Mouse (Mus musculus) gonadal fat pad, adult 2 months (tissue): ENCODE measurements at regions not wholly inside any gene's neighbourhood (a gene's known extent, or its start where the extent isn't known, plus 50 kb on each side); places are given as distances from the start of the nearest gene placed in this dataset.
"Not testable (repeated sequence)": the region's sequence is repeated elsewhere in the genome, so short reads cannot be mapped to it uniquely, and the experiment has no call there.

Experiments used
- DNase-seq: peaks from one replicate; pipeline ENCODE4 v3.0.0-alpha.2; 2012; ENCODE audit warnings: low read depth

GRCm38 (mm10) chr3:21626029-21626428 lies 450.4 kb upstream of the Tbl1xr1 start:
- no peak for DNase-seq

- not testable (repeated sequence) for DNase-seq
These were observed 449.4 kb upstream of the Tbl1xr1 start for GRCm38 (mm10) chr3:21627048-21627447.

- DNase-seq: no peak
These were observed 442.7 kb upstream of the Tbl1xr1 start for GRCm38 (mm10) chr3:21633600-21634221.

DNA sequence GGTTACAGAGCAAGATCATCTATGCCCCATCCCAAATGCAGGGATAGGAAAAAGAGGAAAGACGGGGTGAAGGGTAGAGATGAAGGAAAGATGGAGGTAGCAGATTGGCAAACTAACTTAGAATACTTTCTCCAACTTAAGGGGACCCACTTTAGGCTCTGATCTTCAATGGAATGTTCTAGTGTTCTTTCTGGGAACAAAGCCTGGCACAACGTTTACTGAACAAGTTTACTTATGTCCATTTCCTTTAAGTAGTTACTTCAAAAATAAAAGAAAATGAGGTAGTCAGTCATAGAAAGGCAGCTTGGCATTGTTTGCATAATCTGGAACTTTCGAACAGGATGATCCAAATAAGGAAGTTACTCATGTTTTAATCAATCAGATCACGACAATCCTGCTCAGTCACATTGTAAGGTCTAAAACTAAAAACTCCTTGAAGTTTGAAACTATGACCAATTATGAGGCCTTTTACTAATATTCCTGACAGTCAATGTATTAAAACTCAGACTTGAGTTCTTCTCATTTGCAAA lies 441.7 kb upstream of the Tbl1xr1 start:
- no peak for DNase-seq

DNA sequence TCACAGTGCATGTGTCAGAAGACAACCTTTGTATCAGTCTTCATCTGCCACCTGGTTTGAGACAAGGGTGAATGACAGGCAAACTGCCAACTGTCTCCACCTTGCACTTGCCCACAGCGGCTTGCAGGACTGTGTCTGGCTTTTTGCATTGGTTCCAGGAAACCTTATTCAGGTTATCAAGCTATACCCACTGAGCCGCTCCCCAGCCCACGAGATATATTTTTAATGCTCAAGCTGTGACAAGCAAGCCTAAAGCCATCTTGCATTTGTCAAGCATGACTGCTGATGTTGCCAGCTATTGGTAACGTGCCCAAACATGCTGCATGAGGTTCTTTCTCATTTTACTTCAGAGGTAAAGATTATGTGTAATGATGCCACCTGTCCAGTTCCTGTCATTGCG lies 437.6 kb upstream of the Tbl1xr1 start:
- peak; percentile 72 for DNase-seq

DNA sequence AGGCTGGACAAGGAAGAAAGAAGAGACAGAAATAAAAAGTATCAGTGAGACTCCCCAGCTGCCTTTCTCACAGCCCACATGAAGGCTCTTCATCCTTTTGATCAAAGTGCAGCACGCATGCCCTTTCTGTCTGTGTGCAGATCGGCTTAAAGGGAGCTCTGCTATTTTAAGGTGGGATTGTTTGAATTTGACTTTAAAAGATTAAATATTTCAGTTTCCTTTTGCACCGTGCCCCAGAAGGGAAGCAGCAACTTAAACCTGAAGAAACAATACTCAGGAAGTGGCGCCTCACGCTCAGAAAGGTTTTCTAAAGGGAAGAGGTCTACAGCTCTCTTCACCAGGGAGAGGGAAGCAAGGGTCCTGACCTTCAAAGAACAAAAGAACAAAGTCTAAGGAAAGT lies 436.9 kb upstream of the Tbl1xr1 start:
- no peak for DNase-seq

- no peak for DNase-seq
These were observed 432.4 kb upstream of the Tbl1xr1 start for GRCm38 (mm10) chr3:21644086-21644485.

DNA sequence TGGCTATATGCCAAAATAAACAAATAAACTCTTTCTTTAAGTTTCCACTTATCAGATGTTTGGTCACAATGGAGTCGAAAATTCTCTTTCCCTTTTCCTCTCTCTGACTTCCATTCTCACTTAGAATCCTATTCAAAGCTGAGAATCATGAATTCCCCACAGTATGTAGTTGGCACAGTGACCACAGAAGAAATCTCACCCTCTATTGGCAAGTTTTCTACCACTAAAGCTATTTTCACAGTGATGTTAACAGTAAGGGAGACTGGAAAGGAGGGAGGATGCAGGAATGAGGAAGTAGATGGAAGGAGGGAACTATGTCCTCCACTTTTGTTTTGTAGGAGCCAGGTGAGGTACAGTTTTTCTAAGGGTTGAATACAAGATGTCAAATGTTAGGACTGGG lies 431.2 kb upstream of the Tbl1xr1 start:
- no peak for DNase-seq

GRCm38 (mm10) chr3:21649885-21650469 lies 426.5 kb upstream of the Tbl1xr1 start:
- no peak for DNase-seq

- no peak for DNase-seq
These were observed 421.2 kb upstream of the Tbl1xr1 start for GRCm38 (mm10) chr3:21655301-21655700.

DNA sequence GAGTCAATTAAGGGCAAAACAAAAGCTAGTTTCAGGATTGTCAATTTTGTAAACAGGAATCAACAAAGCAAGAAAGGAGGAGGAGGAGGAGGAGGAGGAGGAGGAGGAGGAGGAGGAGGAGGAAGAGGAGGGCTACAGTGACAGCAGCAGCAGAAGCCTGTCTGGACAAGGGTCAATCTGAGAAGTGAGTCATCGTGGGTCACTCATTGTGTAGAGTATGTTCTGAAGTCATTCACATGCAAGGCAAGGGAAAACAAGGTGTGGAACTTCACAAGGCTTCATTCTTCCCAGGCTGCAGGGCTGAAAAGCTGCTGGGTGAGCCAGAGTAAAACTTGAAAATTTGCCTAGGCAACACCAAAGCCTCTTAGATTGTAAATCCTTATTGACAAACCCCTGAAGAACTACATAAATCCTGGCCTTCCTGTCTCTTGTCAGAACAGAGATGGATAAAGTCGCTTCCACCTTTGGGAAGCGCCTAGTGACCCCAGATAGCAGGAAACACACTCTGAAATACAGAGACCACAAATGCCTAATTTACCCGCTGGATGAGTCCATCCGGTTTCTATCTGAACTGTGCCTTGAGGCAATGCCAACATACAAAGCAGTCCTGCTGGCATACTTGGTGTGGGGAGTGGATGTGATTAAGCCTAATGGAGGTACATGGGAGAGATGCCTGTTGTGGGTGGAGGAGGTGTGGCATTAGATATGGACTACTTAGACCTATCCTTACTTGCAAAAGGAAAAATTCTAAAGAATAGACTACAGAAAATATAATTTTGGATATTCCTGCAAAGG lies 408.9 kb upstream of the Tbl1xr1 start:
- no peak for DNase-seq

DNA sequence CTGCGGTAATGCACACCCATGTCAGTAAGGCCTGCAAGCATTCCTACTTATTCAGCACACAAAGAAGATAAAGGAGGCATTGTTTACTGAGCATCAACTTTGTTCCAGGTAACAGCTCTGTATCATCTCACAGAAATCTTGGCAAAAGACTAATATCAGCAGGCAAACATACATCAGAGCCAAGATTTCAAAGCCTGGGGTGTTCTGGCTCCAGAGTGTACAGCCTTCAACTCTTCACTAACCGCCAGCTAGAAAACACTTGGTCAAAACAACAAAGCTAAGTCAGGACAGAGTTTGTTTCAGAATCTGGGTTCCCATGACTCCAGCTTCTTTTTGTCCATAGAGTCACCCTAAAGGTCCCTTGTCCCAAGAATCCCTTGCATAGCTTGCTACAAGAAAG lies 404.6 kb upstream of the Tbl1xr1 start:
- no peak for DNase-seq

DNA sequence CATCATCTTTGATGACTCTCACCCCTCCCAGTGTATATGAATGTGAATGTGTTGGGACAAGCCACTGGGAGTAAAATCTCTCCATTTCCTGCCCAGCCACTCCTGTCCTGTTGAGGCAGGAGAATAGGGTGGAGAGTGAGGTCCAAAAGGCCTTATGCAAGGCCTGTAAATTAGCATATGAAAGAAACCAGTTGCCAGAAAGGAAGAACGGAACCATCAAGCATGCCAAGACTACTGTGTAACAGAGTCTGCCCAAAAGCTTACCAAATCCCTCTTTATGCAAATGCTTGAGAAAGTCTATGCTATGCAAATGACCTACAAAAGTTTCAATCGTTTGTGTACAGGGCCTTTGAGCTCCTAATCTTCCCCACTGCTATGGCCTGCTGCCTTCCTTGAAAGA lies 404.0 kb upstream of the Tbl1xr1 start:
- DNase-seq: peak; percentile 85

DNA sequence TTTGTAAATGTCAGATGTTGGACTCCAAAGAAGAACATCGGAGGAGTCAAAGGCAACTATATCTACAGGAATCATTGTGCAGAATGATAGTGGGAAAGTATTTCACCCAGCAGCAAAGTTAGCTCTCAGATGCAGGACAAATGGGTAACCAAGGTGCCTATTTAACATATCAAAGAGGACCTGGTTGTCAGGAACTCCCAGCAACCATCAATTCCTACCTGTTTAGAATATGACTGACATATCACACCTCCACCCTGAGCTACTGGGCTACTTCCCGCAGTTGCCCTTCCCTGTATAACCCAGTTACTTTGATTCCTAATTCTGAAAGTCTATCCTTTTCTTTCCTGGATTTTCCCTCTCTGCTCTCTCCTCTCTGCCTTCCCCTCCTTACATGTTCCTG lies 403.0 kb upstream of the Tbl1xr1 start:
- DNase-seq: no peak

DNA sequence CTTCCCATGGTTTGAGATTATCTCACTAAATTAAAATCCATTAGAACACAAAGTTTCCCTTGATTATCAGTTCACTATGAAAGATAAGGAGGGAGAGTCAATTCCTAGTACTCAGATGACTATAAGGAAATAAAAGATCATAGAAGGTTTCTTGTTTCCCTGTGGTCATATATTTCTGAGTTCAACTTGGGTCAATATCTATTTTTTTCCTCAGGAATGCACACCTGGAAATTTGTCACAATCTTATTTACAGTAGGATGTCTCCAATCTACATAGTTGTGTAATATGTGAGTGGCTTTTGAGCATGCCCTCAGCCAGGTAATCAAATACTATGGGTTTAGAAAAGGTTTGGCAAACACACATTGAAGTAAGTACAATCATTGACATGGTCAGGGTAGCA lies 398.2 kb upstream of the Tbl1xr1 start:
- no peak for DNase-seq

- no peak for DNase-seq
These were observed 397.7 kb upstream of the Tbl1xr1 start for GRCm38 (mm10) chr3:21678734-21679133.

DNA sequence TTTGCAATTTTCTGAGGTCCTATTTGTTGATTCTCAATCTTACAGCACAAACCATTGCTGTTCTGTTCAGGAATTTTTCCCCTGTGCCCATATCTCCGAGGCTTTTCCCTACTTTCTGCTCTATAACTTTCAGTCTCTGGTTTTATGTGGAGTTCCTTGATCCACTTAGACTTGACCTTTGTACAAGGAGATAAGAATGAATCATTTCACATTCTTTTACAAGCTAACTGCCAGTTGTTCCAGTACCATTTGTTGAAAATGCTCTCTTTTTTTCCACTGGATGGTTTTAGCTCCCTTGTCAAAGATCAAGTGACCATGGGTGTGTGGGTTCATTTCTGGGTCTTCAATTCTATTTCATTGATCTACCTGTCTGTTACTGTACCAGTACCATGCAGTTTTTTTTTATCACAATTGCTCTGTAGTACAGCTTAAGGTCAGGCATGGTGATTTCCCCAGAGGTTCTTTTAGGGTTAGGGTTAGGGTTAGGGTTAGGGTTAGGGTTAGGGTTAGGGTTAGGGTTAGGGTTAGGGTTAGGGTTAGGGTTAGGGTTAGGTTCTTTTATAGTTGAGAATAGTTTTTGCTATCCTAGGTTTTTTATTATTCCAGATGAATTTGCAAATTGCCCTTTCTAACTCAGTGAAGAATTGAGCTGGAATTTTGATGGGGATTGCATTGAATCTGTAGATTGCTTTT lies 378.3 kb upstream of the Tbl1xr1 start:
- not testable (repeated sequence) for DNase-seq

DNA sequence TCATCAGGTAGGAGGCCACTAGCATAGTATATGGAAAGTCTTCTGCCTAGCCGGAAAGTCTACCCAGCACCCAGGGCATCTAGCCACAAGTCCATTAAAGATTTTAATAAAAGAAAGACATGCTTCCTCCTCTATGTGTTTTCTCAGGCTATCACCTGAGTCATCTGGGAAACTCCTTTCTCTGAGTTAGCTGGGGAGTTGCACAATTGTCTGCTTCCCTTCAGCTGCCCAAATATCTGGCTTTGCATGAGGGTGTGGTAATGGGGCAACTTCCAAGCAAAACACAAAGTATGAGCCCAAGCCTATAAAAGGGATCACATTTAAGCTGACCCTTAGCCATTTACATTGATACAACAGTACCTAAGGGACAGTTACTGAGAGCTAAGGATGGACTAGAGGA lies 376.9 kb upstream of the Tbl1xr1 start:
- peak; percentile 66 for DNase-seq

DNA sequence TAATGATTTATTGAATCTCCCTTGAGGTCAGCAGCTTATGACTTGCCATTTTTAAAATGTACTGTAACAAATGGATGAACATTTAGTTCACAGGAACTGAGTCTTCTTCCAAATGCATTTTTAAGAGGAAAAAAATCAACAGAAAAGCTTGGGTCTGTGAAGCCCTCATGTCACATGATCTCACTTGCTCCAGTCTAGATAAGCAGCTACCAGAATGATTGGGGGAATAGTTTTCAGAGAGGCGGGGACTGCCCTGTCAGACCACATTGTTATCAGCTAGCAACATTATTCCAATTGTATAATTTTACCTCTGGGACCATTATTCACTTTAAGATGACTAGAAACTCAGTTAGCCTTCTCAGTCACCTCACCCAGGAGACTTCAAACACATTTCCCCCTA lies 376.1 kb upstream of the Tbl1xr1 start:
- DNase-seq: no peak

DNA sequence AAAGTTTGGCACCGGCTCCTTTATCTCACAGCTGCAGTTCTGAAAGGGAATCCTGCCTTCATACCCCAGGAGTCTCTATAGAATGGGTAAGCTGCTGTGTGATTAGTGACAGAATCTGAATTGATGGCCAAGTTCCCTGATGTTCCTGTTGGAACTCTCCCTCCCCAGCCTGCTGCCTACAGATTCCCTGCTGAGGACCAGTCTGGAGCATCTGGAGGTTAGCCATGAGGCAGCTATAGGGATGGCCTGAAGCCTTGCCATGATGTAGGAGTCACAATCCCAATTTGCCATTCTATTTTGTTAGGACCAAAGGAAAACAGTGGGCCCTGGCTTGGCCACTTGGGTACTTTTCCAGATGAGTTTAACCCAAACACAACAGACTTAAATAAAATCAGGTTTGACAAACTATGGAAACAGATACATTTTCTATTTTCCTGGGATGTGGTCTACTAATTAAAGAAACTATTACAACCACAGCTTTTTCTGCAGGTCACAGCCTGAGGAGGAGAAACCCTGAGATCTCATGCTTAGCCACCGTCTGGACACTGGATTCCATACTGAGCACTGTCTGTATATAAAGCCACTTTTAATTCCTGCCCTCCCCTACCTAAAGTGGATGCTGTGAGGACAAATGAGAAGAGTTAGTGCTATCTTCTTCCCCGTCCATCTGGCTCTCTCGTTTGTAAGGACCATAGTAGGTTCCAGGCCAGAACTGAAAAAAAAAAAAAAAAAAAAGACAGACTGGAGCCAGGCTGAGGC lies 349.5 kb upstream of the Tbl1xr1 start:
- DNase-seq: no peak

DNA sequence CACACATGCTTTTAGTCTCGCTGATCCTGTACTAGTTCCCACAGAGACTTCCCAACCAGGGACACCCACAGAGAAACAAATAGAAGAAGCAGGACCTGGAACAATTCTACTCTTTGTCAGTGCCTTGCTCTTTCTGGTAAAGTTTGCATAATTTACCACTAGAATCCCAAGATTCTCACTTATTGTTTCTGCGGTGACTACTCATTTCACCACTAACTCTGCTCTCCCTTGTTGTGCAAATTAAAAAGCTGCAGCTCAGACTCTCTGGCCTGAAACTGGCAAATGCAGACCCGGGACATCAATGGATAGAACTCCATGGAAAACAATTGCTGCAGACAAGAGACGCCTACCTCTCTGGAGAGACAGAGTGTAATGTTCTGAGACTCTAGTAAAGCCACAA lies 348.4 kb upstream of the Tbl1xr1 start:
- no peak for DNase-seq

DNA sequence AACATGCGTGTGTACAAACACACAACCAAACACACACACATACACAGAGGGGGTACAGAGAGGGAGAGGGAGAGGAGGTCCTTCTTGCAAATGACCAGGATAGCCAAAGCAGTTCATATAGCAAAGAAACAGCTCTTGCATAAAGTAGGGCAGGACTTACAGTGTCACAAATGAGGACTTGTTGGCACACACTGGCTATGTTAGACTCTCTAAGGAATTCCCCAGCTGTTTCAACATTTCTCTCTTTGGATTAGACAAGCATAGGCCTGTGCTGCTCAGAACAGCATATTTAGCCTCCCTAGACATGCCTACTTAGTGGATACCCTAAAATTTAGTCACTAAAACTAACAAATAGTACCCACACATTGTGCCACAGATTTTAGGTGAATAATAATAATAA lies 347.1 kb upstream of the Tbl1xr1 start:
- peak; percentile 83 for DNase-seq
